14 mouse cellular contexts compared by ENCODE assay signal in genomic region chr11:6318559-6318958, GRCm38 (mm10).
"Had no signal": no experiment of that assay in that cellular context is flagged by ENCODE, and none has a peak within 500 bp of the region (broad histone marks: within the 10 kb centered on the region; RNA-seq: fewer than 3 reads in every experiment).

No protein-coding gene starts in this region.

- DNase-seq: kidney, postnatal 36 days; layer of hippocampus, postnatal 36 days; liver, embryonic 13.5 days; lung, adult 2 months; lung, postnatal 14 days; lung, postnatal 4 days; midbrain, embryonic 14.5 days; right cerebral cortex, postnatal 4 days; thymus, adult 2 months; thymus, postnatal 14 days; thymus, postnatal 4 days had no signal

- H3K27me3 ChIP-seq: liver, embryonic 13.5 days had no signal

- H3K4me1 ChIP-seq: liver, embryonic 13.5 days had no signal

- H3K4me3 ChIP-seq: left cerebral cortex, adult 2 months; liver, embryonic 13.5 days had no signal

- H3K27ac ChIP-seq: kidney, postnatal 0 days; left cerebral cortex, adult 2 months; liver, embryonic 13.5 days; stomach, postnatal 0 days had no signal
